Mouse (Mus musculus): ENCODE data around the gene Dpf3. TPM values are rescaled to one million over a fixed set of nuclear protein-coding genes. Genes with fewer than 3 reads are reported as not detected.

Dpf3 gene
- polyA plus RNA-seq, 2 experiments, result 3.0 to 4.9 TPM

DNA sequence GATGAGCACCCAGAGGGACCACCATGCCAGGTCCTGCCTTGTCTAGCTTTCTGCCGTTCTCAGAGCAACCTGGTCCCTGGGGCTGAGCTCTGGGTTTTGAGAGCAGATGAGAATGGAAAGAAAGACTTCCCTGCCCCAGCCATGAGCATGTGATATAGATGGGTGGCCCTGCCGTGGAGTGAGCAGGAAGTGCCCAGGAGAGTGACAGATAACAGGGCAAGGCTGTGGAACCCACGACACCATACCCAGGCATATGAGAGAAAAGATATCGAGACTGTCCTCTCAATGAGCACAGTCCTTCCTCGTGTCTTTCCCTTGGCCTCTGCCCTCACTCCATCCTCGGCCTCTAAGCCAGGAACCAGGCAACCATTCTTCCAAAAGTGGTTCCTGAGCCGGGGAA, 172.8 kb downstream of the Dpf3 start:
- DNase-seq (ENCODE audit: low spot score) (no peak), ATAC-seq (ENCODE audit: low FRiP score, low read depth) (no peak)
- H3K4me1 ChIP-seq (ENCODE audit: control insufficient read depth, insufficient read depth, low read length), result no peaks in the 10 kb centered on the region
- no peak for TF ChIP-seq POLR2A (IDR thresholded peaks at IDR 0.05; ENCODE audit: borderline replicate concordance, extremely low read depth, insufficient read depth, insufficient read length)
- 79% methylated on average over 7 of the region's 7 CpGs for WGBS
- H3K27ac ChIP-seq (replicated peaks; ENCODE audit: low read depth, low read length), result no peak overlapping the region
- H3K4me3 ChIP-seq (replicated peaks; ENCODE audit: low read length), result no peak overlapping the region
- no peaks in the 10 kb centered on the region for H3K9me3 ChIP-seq (ENCODE audit: control insufficient read depth, low read length)
- H3K4me2 ChIP-seq (replicated peaks; ENCODE audit: low read depth, low read length, severe bottlenecking), result no peak overlapping the region
- H3K9ac ChIP-seq (ENCODE audit: low read depth, low read length, severe bottlenecking), result no peak overlapping the region
- H3K36me3 ChIP-seq (ENCODE audit: control insufficient read depth, insufficient read depth, low read length), result no peaks in the 10 kb centered on the region
- H3K27me3 ChIP-seq (ENCODE audit: control insufficient read depth, insufficient read depth, low read length), result no peaks in the 10 kb centered on the region

DNA sequence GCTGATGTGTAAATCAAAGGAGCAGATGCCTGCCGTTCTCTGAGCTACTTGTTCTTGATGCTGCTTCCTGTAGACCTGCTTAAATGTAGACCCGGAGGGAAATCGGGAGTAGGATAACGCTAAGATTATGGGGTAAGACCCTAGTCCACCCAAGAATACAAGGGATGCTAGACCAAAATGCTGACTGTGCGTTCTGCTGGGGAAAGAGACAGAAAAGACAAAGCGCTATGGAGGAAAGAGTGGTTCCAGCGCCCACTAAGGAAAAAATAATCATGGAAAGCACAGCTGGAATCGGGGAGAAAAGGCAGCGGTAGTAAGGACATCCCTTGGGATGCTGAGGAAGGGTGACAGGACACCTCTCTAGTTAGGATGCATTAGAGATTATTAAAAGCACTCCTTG, 174.7 kb downstream of the Dpf3 start:
- no peaks in the 10 kb centered on the region for H3K4me1 ChIP-seq (ENCODE audit: control insufficient read depth, insufficient read depth, low read length)
- H3K4me3 ChIP-seq (replicated peaks; ENCODE audit: low read length), result no peak overlapping the region
- no peak for DNase-seq (ENCODE audit: low spot score)
- no peaks in the 10 kb centered on the region for H3K27me3 ChIP-seq (ENCODE audit: control insufficient read depth, insufficient read depth, low read length)
- no peak overlapping the region for H3K4me2 ChIP-seq (replicated peaks; ENCODE audit: low read depth, low read length, severe bottlenecking)
- no peak overlapping the region for H3K27ac ChIP-seq (replicated peaks; ENCODE audit: low read depth, low read length)
- H3K9me3 ChIP-seq (ENCODE audit: control insufficient read depth, low read length), result no peaks in the 10 kb centered on the region
- no peak for TF ChIP-seq POLR2A (IDR thresholded peaks at IDR 0.05; ENCODE audit: borderline replicate concordance, extremely low read depth, insufficient read depth, insufficient read length)
- ATAC-seq (ENCODE audit: low FRiP score, low read depth), result no peak
- H3K9ac ChIP-seq (ENCODE audit: low read depth, low read length, severe bottlenecking), result no peak overlapping the region
- no peaks in the 10 kb centered on the region for H3K36me3 ChIP-seq (ENCODE audit: control insufficient read depth, insufficient read depth, low read length)
- WGBS, result 88% methylated on average over 9 of the region's 9 CpGs

DNA sequence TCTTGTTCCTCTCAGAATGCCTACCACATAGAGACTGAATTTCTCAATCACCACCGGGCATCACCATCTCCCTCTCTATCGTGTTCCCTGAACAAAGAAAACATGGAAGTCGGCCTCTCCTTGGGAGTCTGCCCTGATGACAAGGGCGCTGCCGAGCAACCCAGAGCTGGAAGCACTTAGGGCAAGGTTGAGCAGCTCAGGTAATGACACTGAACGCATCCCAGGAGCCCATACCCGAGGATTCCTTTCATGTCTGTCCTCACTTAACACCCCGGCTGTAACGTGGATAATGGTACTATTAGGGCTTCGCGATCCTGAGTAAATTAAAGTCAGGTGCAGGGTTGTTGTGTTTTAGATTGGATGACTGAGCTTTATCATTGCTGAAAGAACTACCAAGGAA, 176.9 kb downstream of the Dpf3 start:
- Histone ChIP-seq H3K4me1 (ENCODE audit: control insufficient read depth, insufficient read depth, low read length) (no peaks in the 10 kb centered on the region), H3K4me3 (replicated peaks; ENCODE audit: low read length) (no peak overlapping the region), H3K27ac (replicated peaks; ENCODE audit: low read depth, low read length) (no peak overlapping the region), H3K36me3 (ENCODE audit: control insufficient read depth, insufficient read depth, low read length) (no peaks in the 10 kb centered on the region), H3K27me3 (ENCODE audit: control insufficient read depth, insufficient read depth, low read length) (no peaks in the 10 kb centered on the region), H3K4me2 (replicated peaks; ENCODE audit: low read depth, low read length, severe bottlenecking) (no peak overlapping the region), H3K9ac (ENCODE audit: low read depth, low read length, severe bottlenecking) (no peak overlapping the region), H3K9me3 (ENCODE audit: control insufficient read depth, low read length) (no peaks in the 10 kb centered on the region)
- WGBS, result 40% methylated on average over 11 of the region's 11 CpGs
- ATAC-seq (ENCODE audit: low FRiP score, low read depth) (no peak), DNase-seq (ENCODE audit: low spot score) (no peak)
- TF ChIP-seq POLR2A (IDR thresholded peaks at IDR 0.05; ENCODE audit: borderline replicate concordance, extremely low read depth, insufficient read depth, insufficient read length), result no peak

DNA sequence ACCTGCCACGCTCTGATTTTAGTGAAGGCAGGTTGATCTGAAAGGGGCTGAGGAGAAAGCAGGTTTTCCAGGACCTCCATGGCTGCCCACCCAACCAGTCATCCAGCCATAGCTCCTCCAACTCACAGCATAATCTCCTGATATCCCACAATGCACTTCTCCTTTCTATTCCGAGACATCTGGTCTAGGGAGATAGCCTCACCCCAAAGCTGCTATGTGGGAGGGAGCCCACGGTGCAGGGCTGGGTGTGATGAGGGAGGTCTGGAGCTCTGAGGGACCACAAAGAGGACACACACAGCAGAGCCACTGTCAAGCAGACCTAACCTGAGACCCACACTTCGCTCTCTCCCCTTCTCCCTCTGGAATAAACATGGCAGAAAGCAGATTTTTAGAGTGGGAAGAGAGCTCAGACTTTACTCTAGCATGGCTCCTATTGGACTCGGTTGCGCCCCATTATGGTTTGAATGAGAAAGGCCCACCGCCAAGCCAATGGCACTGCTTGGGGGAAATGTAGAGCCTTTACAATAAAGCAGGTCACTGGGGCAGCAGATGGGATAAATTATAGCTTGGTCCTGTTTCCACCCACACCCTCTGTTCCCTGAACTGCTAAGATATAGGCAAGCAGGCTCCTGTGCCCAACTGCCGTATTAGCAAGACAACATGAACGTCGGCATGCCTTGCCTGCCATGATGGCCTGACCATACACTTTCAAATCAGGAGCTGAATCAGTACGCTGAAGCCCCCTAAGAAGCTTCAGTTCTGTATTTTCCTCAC, 178.3 kb downstream of the Dpf3 start:
- Histone ChIP-seq H3K4me3 (replicated peaks; ENCODE audit: low read length) (no peak overlapping the region), H3K4me1 (ENCODE audit: control insufficient read depth, insufficient read depth, low read length) (no peaks in the 10 kb centered on the region), H3K36me3 (ENCODE audit: control insufficient read depth, insufficient read depth, low read length) (no peaks in the 10 kb centered on the region), H3K9ac (ENCODE audit: low read depth, low read length, severe bottlenecking) (no peak overlapping the region), H3K4me2 (replicated peaks; ENCODE audit: low read depth, low read length, severe bottlenecking) (no peak overlapping the region), H3K27ac (replicated peaks; ENCODE audit: low read depth, low read length) (no peak overlapping the region), H3K9me3 (ENCODE audit: control insufficient read depth, low read length) (no peaks in the 10 kb centered on the region), H3K27me3 (ENCODE audit: control insufficient read depth, insufficient read depth, low read length) (no peaks in the 10 kb centered on the region)
- TF ChIP-seq POLR2A (IDR thresholded peaks at IDR 0.05; ENCODE audit: borderline replicate concordance, extremely low read depth, insufficient read depth, insufficient read length), result no peak
- DNase-seq (ENCODE audit: low spot score) (no peak), ATAC-seq (ENCODE audit: low FRiP score, low read depth) (no peak)
- WGBS, result 79% methylated on average over 11 of the region's 11 CpGs

DNA sequence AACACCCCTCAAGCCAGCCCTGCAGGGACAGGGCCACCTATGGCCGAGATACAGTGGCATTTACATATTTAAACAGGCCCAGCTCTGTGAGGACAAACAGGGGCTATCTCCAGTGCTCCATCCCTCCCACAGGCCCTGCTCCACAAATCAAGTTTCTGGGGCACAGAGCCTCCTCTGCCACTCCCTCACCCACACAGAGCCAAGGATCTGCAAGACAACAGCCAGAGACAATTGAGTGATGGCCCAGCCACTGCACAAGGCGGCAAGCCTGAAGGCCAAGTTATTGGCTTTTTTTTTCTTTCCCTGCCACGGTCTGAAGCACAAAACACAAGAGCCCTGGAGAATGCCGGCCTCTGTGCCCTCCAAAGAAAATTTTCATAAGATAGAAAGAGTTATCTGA, 178.9 kb downstream of the Dpf3 start:
- DNase-seq (ENCODE audit: low spot score), result no peak
- no peaks in the 10 kb centered on the region for H3K9me3 ChIP-seq (ENCODE audit: control insufficient read depth, low read length)
- TF ChIP-seq POLR2A (IDR thresholded peaks at IDR 0.05; ENCODE audit: borderline replicate concordance, extremely low read depth, insufficient read depth, insufficient read length), result no peak
- no peaks in the 10 kb centered on the region for H3K4me1 ChIP-seq (ENCODE audit: control insufficient read depth, insufficient read depth, low read length)
- 55% methylated on average over 4 of the region's 4 CpGs for WGBS
- H3K27ac ChIP-seq (replicated peaks; ENCODE audit: low read depth, low read length), result no peak overlapping the region
- H3K36me3 ChIP-seq (ENCODE audit: control insufficient read depth, insufficient read depth, low read length), result no peaks in the 10 kb centered on the region
- no peak for ATAC-seq (ENCODE audit: low FRiP score, low read depth)
- H3K27me3 ChIP-seq (ENCODE audit: control insufficient read depth, insufficient read depth, low read length), result no peaks in the 10 kb centered on the region
- no peak overlapping the region for H3K4me3 ChIP-seq (replicated peaks; ENCODE audit: low read length)
- no peak overlapping the region for H3K4me2 ChIP-seq (replicated peaks; ENCODE audit: low read depth, low read length, severe bottlenecking)
- no peak overlapping the region for H3K9ac ChIP-seq (ENCODE audit: low read depth, low read length, severe bottlenecking)

All from limb, embryonic 14.5 days (tissue).